Mouse (Mus musculus): Measurements from ENCODE around the gene Zfp81. TPM values are rescaled to one million over a fixed set of nuclear protein-coding genes. Genes with fewer than 3 reads are reported as not detected.
"Not testable (repeated sequence)": the region's sequence is repeated elsewhere in the genome, so short reads cannot be mapped to it uniquely, and the experiment has no call there.

Gene Zfp81
- 1 to 10 TPM; 6.0 to 6.1 TPM for total RNA-seq (2021)
- long read RNA-seq, experiment 1, full-length matches to known transcripts = 3 of 4 reads
- long read RNA-seq, experiment 1, partial matches to known transcripts = 0 of 4 reads
- long read RNA-seq, experiment 1, other reads (novel, unspliced or antisense) = 1 of 4 reads
- long read RNA-seq, experiment 2, full-length matches to known transcripts = 7 of 8 reads
- long read RNA-seq, experiment 2, partial matches to known transcripts = 1 of 8 reads
- long read RNA-seq, experiment 2, other reads (novel, unspliced or antisense) = 0 of 8 reads

DNA sequence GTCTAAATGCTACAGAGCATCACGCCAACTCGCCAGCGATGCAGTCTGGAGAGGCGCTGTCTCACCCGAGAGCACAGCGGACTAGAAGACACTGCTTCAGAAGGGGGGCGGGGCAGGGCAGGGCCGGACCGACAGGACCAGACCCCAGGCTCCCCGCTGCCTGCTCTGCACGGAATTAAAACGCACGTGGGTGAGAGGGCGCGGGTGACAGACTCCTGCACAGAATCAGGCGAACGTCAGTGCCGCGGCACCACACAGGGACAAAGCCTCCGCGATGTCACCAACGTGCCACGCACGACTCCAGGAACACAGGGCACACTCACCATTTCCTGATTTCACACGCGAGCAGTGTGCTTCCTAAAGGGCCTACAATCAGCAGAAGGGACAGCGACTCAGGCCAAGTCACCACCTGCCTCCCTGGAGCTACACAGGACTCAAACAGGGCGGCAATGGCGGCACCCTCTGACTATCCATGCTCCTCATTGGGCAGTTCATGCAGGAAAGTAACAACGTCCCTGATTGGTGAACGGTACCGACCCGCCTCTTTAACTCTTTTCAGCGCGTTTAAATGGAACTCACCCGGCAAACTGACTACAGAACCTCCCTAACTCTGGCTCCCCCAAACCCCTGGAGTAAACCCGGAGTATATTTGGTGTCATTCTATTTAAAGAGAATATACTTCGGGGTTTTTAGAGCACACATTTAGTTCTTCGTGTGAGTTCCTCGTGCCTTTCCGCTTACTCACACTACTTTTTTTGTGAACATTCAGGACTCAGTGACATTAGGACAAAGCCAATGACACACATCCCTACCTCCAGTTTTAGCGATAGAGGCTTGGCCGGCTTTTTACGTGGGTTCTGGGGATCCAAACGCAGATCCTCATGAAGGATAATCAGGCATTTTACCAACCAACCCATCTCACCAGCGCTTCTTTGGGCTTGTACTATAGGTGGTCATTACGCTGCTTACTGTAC lies at the start of gene Zfp81:
TSS of gene Zfp81 (minus strand) at position 468 of the 974 bp plus-strand sequence.
- DNase-seq = peak; percentile 75 to 84
- intact Hi-C loops (cut with DNase I) = loop anchor here (1.0 to 5.0 kb wide), 2 partner anchors 12 to 34 kb away; partner anchors contain the start of gene Zfp101

GRCm38 (mm10) chr17:33394182-33395034 lies 35.7 kb upstream of the Zfp81 start, which contains the start of gene Zfp101:
Zfp101 (minus strand) TSS chr17:33394641.
- intact Hi-C loops (cut with DNase I) = loop anchor here (5.0 kb wide), 2 partner anchors 37 to 302 kb away; partner anchors contain the start of gene Zfp81
- DNase-seq = peak; percentile 81 to 90

DNA sequence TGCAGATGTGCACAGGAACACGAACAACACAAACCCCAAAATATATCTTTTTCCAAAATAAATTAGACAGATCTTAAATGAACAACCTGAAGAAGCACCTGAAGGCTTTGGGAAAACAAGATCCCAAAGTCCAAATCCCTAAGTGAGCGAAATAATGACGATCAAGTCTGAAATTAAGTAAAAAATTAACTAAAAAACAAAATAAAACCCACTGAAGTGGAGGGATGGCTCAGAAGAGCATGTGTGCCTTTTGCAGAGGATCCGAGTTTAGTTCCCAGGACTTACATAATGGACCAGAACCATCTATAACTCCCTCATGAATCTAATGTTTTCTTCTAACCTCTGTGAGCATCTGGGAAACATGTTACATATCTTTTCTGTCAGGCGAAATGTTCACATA lies 33.6 kb upstream of the Zfp81 start:
- no peak for DNase-seq
- intact Hi-C loops (cut with DNase I) = loop anchor here (5.0 kb wide), 1 partner anchor 35 kb away; the partner anchor contains the start of gene Zfp81

GRCm38 (mm10) chr17:33385705-33386104 lies 27.0 kb upstream of the Zfp81 start:
- intact Hi-C loops (cut with DNase I) = no loop called here
- DNase-seq = no peak

DNA sequence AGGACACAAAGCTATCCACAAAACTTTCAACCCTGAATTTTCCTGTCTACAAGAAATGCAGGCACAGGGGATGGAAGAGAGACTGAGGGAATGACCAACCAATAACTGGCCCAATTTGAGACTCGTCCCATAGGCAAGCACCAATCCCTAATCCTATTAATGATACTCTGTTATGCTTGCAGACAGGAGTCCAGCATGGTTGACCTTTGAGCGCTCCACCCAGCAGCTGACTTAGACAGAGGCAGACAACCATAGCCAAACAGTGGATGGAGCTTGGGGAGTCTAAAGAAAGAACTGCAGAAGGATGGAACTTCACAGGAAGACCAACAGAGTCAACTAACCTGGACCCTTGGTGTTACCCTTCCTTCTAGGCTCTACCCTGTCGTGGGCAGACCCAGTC lies 14.1 kb upstream of the Zfp81 start:
- intact Hi-C loops (cut with DNase I) = no loop called here

GRCm38 (mm10) chr17:33352981-33353380 lies 5.7 kb downstream of the Zfp81 start:
- DNase-seq = no peak
- intact Hi-C loops (cut with DNase I) = no loop called here

More for the DNA sequence above, 14.1 kb upstream of the Zfp81 start:
- no peak for DNase-seq

GRCm38 (mm10) chr17:33289876-33290149 lies 68.9 kb downstream of the Zfp81 start:
- intact Hi-C loops (cut with DNase I); DNase-seq: not testable (repeated sequence)

GRCm38 (mm10) chr17:33289039-33289875 lies 69.4 kb downstream of the Zfp81 start, which contains the start of gene Zfp955b:
Zfp955b (plus strand) TSS chr17:33289544.
- intact Hi-C loops (cut with DNase I); DNase-seq: not testable (repeated sequence)

Other genes with a start within 250 kb of the Zfp81 start
- under 1 TPM; 0.07 TPM for gene Morc2b, start 219.2 kb downstream of the Zfp81 start, total RNA-seq (2021)
- not detected for gene Olfr55, start 190.4 kb downstream of the Zfp81 start, total RNA-seq (2021)
- not detected for gene Olfr239, start 167.6 kb downstream of the Zfp81 start, total RNA-seq (2021)
- under 1 TPM; 0.26 to 0.27 TPM for gene Olfr1564, start 137.2 kb downstream of the Zfp81 start, total RNA-seq (2021)
- 10 to 100 TPM; 11.2 to 12.4 TPM for gene Zfp955a, start 103.7 kb downstream of the Zfp81 start, total RNA-seq (2021)
- not detected for gene Olfr63, start 94.2 kb downstream of the Zfp81 start, total RNA-seq (2021)
- gene Zfp955b, start 69.3 kb downstream of the Zfp81 start, total RNA-seq (2021) = 10 to 100 TPM; 12.8 to 14.2 TPM
- 1 to 10 TPM; 4.6 to 4.9 TPM for gene Zfp101, start 35.8 kb upstream of the Zfp81 start, total RNA-seq (2021)
- gene Actl9, start 74.0 kb upstream of the Zfp81 start, total RNA-seq (2021) = not detected
- 10 to 100 TPM; 31.7 to 38.4 TPM for gene Adamts10, start 165.3 kb upstream of the Zfp81 start, total RNA-seq (2021)
- 1 to 10 TPM; 2.1 to 3.1 TPM for gene Myo1f, start 196.8 kb upstream of the Zfp81 start, total RNA-seq (2021)